Mouse (Mus musculus) common myeloid progenitor, adult 5-6 weeks (primary cell): Measurements from ENCODE around the gene Tinf2. TPM values are rescaled to one million over a fixed set of nuclear protein-coding genes. Genes with fewer than 3 reads are reported as not detected.

ENCODE experiments used
- ATAC-seq: replicated peaks from 2 replicates; pipeline ENCODE4 v1.8.0; 2016; ENCODE audit warnings: low read depth, mild to moderate bottlenecking, moderate TSS enrichment, inconsistent platforms; ENCODE audit not compliant: poor library complexity, severe bottlenecking
- total RNA-seq: library from RNA; stranded (forward); fragments of 200-1000, 187-1606 nt; gene quantifications from 2 replicates; pipeline ENCODE4 v1.2.3, GENCODE M21; 2017

The Tinf2 gene
- total RNA-seq, 1 experiment from 2014 or later = 20.9 TPM

- ATAC-seq = no peak
Measured at GRCm38 (mm10) chr14:55707397-55707796, 25.8 kb upstream of the Tinf2 start.

- no peak for ATAC-seq
Measured at GRCm38 (mm10) chr14:55706051-55706600, 24.5 kb upstream of the Tinf2 start.

GRCm38 (mm10) chr14:55702761-55703160 lies 21.1 kb upstream of the Tinf2 start:
- ATAC-seq = no peak

GRCm38 (mm10) chr14:55701131-55701530 lies 19.5 kb upstream of the Tinf2 start:
- no peak for ATAC-seq

GRCm38 (mm10) chr14:55697226-55697625 lies 15.6 kb upstream of the Tinf2 start:
- ATAC-seq = peak; percentile 63

- no peak for ATAC-seq
Measured at GRCm38 (mm10) chr14:55689433-55689832, 7.8 kb upstream of the Tinf2 start.

- no peak for ATAC-seq
Measured at GRCm38 (mm10) chr14:55682118-55682493, 486 bp upstream of the Tinf2 start.

- ATAC-seq = no peak
Measured at GRCm38 (mm10) chr14:55677615-55678014, 4.0 kb downstream of the Tinf2 start.

GRCm38 (mm10) chr14:55672741-55673060 lies 8.9 kb downstream of the Tinf2 start:
- ATAC-seq = no peak

- ATAC-seq = peak; percentile 99
Measured at GRCm38 (mm10) chr14:55671833-55672740, 9.5 kb downstream of the Tinf2 start, which contains the start of the genes Gmpr2 and Nedd8. Gene Gmpr2 (plus strand): TSS chr14:55671941. Gene Nedd8 (minus strand): TSS chr14:55672124.

- peak; percentile 12; the same call in 1 of the 2 replicates for ATAC-seq
Measured at GRCm38 (mm10) chr14:55671486-55671832, 10.2 kb downstream of the Tinf2 start.

- peak; percentile 13; the same call in 1 of the 2 replicates for ATAC-seq
Measured at GRCm38 (mm10) chr14:55660636-55661035, 21.0 kb downstream of the Tinf2 start.

- ATAC-seq = peak; percentile 97
Measured at GRCm38 (mm10) chr14:55659960-55660573, 21.6 kb downstream of the Tinf2 start, which contains the start of gene Mdp1. Gene Mdp1 (minus strand): TSS chr14:55660508.

- ATAC-seq = no peak
Measured at GRCm38 (mm10) chr14:55658011-55658410, 23.6 kb downstream of the Tinf2 start.

GRCm38 (mm10) chr14:55656935-55657334 lies 24.7 kb downstream of the Tinf2 start:
- ATAC-seq = no peak

GRCm38 (mm10) chr14:55651528-55651927 lies 30.1 kb downstream of the Tinf2 start:
- ATAC-seq = no peak

- no peak for ATAC-seq
Measured at GRCm38 (mm10) chr14:55649884-55650283, 31.7 kb downstream of the Tinf2 start, which contains the start of gene Tssk4. Gene Tssk4 (plus strand): TSS chr14:55650184.

- ATAC-seq = peak; percentile 10; the same call in 1 of the 2 replicates
Measured at GRCm38 (mm10) chr14:55644261-55644888, 37.2 kb downstream of the Tinf2 start.

GRCm38 (mm10) chr14:55643060-55643907 lies 38.3 kb downstream of the Tinf2 start, which contains the start of gene Tm9sf1:
Gene Tm9sf1 (minus strand): TSS chr14:55643806.
- peak; percentile 75 for ATAC-seq
